Mouse (Mus musculus): ENCODE data around the gene Tbc1d19.

The Tbc1d19 gene

DNA sequence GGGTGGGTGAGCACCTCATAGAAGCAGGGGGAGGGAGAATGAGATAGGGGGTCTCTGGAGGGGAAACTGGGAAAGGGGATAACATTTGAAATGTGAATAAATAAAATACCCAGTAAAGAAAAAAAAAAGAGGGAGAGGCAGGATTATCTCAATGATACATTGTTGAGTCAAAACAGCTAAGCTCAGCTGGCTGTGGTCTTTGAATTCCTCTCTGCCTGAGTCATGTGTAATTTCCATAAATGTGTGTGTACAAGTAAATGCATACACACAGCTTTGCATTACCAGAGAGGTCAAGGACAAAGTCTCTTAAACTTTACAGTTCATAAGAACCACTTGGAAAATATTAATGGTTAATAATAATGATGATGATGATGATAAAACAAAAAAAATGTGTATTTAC lies 143.8 kb downstream of the Tbc1d19 start:
- DNase-seq (ENCODE audit: low spot score) = no peak

Data from ovary, postnatal 36 days (tissue).